Mouse (Mus musculus): ENCODE results near the gene Spocd1. TPM values are rescaled to one million over a fixed set of nuclear protein-coding genes. Genes with fewer than 3 reads are reported as not detected.
"Not testable (repeated sequence)": the region's sequence is repeated elsewhere in the genome, so short reads cannot be mapped to it uniquely, and the experiment has no call there.

Gene Spocd1
- not detected in 2 replicates for polyA plus RNA-seq (2015; fragmentation: Nextera tagmentation; extraction: Ambion mirVana)

DNA sequence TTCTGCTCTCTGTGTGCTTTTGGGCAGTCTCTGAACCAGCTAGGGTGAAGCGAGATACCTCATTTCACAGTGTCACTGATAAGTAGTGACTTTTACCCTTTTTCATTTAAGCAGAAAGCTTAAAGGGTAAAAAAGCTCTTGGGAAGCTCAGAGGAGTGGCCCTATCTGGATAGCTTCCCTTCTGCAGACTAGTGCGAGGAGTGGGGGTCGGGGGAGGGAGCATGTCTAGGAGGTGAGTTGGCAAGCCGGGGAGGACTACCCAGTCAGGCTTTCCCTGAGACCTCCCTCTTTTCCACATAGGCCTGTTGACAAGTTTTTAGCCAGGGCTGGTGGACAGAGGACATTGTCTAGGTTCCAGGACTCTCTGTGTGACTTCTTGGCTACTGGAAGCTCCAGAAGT is at the start of gene Spocd1:
Gene Spocd1 (plus strand): TSS at position 301 of the 400 bp plus-strand sequence.
- peak within 1 kb of the TSS; percentile 19; the same call in 1 of the 2 replicates for H3K4me3 ChIP-seq (replicated peaks; ENCODE audit: low read length)
- peak within 1 kb of the TSS; percentile 38; the same call in 1 of the 2 replicates for H3K9ac ChIP-seq (ENCODE audit: low read length)
- H3K4me1 ChIP-seq (ENCODE audit: control insufficient read depth, insufficient read depth, low read length) = peaks cover 5% of the 10 kb centered on the region; the same call in 1 of the 2 replicates
- WGBS = 34% methylated on average over 4 of the region's 4 CpGs
- peak within 1 kb of the TSS; percentile 44 for H3K4me2 ChIP-seq (ENCODE audit: low read depth, low read length)
- H3K27me3 ChIP-seq (ENCODE audit: control insufficient read depth, insufficient read depth, low read length) = no peaks in the 10 kb centered on the region
- H3K36me3 ChIP-seq (ENCODE audit: control insufficient read depth, insufficient read depth, low read length) = no peaks in the 10 kb centered on the region
- no peak for ATAC-seq (ENCODE audit: insufficient read depth, low FRiP score)
- no peak within 1 kb of the TSS for H3K27ac ChIP-seq (ENCODE audit: low read length)
- H3K9me3 ChIP-seq (replicated peaks; ENCODE audit: control insufficient read depth, low read length) = no peaks in the 10 kb centered on the region

DNA sequence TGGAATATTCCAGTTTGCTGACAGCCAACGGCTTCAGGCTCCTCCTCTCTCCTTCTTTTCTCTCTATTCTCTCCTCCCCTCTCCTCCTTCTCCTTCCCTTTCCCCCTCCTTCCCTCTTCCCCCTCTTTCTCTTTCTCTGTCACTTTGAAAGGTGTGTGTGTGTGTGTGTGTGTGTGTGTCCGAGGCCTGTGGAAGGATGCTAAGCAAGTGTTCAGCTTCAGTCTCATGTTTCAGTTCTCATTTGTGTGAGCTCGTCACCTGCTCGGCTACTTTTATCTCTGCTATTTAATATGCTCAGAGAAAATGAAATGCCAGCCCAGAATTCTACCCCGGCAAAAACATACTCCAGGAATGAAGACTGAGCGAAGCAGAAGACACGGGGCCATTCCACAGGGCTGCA is 48.4 kb upstream of the Spocd1 start:
- no peak overlapping the region for H3K27ac ChIP-seq (ENCODE audit: low read length)
- H3K9ac ChIP-seq (ENCODE audit: low read length) = no peak overlapping the region
- WGBS = 66% methylated on average over 7 of the region's 7 CpGs
- no peaks in the 10 kb centered on the region for H3K27me3 ChIP-seq (ENCODE audit: control insufficient read depth, insufficient read depth, low read length)
- no peaks in the 10 kb centered on the region for H3K9me3 ChIP-seq (replicated peaks; ENCODE audit: control insufficient read depth, low read length)
- H3K36me3 ChIP-seq (ENCODE audit: control insufficient read depth, insufficient read depth, low read length) = no peaks in the 10 kb centered on the region
- no peak for ATAC-seq (ENCODE audit: insufficient read depth, low FRiP score)
- H3K4me2 ChIP-seq (ENCODE audit: low read depth, low read length) = no peak overlapping the region
- peaks cover 32% of the 10 kb centered on the region for H3K4me1 ChIP-seq (ENCODE audit: control insufficient read depth, insufficient read depth, low read length)
- no peak overlapping the region for H3K4me3 ChIP-seq (replicated peaks; ENCODE audit: low read length)

DNA sequence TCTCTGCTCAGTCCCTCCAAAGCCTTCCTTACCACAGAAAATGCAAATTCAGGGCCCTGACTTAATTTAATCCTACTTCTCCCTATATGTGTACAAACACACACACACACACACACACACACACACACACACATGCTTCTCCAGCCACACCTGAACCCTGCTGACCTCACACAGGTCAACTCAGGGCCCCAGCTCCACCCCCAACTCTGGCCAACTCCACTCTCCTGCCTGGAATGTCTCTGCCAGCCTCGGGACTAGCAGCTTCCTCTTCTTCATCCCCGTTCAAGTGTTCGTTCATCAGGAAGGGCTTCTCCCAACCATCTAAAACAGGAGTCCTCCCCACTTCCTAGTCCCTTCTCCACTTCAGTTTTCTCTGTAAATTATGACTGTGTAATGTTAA is 47.4 kb upstream of the Spocd1 start:
- peak overlapping the region; percentile 58 for H3K27ac ChIP-seq (ENCODE audit: low read length)
- no peaks in the 10 kb centered on the region for H3K9me3 ChIP-seq (replicated peaks; ENCODE audit: control insufficient read depth, low read length)
- H3K36me3 ChIP-seq (ENCODE audit: control insufficient read depth, insufficient read depth, low read length) = no peaks in the 10 kb centered on the region
- WGBS = 21% methylated on average over 3 of the region's 3 CpGs
- H3K9ac ChIP-seq (ENCODE audit: low read length) = no peak overlapping the region
- H3K4me1 ChIP-seq (ENCODE audit: control insufficient read depth, insufficient read depth, low read length) = peaks cover 31% of the 10 kb centered on the region
- ATAC-seq (ENCODE audit: insufficient read depth, low FRiP score) = no peak
- H3K27me3 ChIP-seq (ENCODE audit: control insufficient read depth, insufficient read depth, low read length) = no peaks in the 10 kb centered on the region
- no peak overlapping the region for H3K4me3 ChIP-seq (replicated peaks; ENCODE audit: low read length)
- H3K4me2 ChIP-seq (ENCODE audit: low read depth, low read length) = no peak overlapping the region

DNA sequence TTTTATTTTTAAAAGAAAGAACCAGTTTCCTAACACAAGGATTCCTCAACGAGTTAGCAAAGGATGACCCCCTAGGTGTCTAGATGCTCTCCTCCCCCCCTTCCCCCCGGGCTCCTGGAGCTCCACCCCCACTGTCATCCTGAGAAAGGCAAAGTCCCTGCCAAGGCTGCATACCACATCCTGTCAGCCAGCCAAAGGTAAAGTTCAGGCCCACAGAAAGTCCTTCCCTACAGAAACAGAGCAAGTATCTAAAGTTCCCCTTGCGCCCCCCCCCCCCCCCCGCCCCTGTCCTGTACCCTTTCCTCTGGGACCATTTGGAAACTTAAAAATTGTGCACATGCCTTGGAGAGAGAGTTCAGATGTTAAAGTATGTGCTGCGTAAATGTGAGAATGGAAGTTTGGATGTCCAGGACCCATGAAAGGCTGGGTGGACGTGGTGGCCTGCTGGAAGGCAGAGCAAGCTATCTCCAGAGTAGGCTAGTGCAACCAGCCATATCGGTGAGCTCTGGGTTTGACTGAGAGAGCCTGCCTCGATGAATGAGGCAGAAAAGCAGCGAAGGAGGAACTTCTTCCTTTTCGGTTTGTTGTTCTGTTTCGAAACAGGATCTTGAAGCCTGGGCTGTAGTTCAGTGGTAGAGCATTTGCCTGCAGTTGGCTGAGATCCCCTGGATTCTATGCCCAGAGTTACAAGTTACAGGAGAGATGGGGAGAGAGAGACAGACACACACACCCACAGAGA is 46.3 kb upstream of the Spocd1 start:
- no peaks in the 10 kb centered on the region for H3K9me3 ChIP-seq (replicated peaks; ENCODE audit: control insufficient read depth, low read length)
- peak overlapping the region; percentile 58 for H3K27ac ChIP-seq (ENCODE audit: low read length)
- H3K4me3 ChIP-seq (replicated peaks; ENCODE audit: low read length) = peak overlapping the region; percentile 10; the same call in 1 of the 2 replicates
- ATAC-seq (ENCODE audit: insufficient read depth, low FRiP score) = peak; percentile 71; the same call in 1 of the 2 replicates
- peaks cover 22% of the 10 kb centered on the region for H3K4me1 ChIP-seq (ENCODE audit: control insufficient read depth, insufficient read depth, low read length)
- WGBS = 24% methylated on average over 11 of the region's 11 CpGs
- peak overlapping the region; percentile 48 for H3K4me2 ChIP-seq (ENCODE audit: low read depth, low read length)
- H3K27me3 ChIP-seq (ENCODE audit: control insufficient read depth, insufficient read depth, low read length) = no peaks in the 10 kb centered on the region
- H3K9ac ChIP-seq (ENCODE audit: low read length) = peak overlapping the region; percentile 63
- H3K36me3 ChIP-seq (ENCODE audit: control insufficient read depth, insufficient read depth, low read length) = no peaks in the 10 kb centered on the region

DNA sequence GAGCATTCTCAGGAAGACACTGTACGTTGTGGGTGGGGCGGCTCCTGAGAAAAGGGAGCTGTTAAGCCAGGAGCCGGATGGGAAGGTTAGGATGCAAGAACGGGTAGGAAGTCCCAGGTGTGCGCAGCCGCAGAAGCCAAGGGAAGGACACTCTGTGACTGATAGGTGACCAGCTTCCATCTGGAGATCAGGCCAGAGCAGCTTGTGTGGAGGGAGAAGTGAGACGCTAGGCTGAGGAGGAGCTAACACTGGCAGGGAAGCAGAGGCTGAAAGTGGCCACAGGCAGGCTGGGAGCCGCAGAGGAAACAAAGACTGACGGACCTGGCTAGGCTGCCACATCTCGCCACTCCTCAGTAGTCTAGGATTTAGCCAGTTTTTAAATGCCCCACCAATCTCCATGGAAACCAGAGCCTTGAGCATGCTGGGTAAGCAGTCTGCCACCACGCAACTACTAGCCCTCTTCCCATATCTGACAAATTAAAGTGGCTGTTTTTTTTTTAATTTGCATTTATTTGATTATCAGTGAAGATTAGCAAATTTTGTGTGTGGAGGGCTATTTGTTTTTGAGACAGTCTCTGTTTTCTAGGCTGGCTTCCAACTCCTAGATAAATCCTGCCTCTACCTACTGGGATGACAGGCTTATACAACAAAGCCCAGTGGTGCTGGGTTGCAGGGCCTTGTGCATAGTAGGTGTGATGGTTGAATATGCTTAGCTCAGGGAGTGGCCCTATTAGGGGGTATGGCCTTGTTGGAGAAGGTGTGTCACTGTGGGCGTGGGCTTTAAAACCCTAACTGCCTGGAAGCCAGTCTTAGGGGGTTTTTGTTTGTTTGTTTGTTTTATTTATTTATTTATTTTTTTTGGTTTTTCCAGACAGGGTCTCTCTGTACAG is 44.8 kb upstream of the Spocd1 start:
- Histone ChIP-seq H3K4me1 (ENCODE audit: control insufficient read depth, insufficient read depth, low read length) (peaks cover 19% of the 10 kb centered on the region; the same call in 1 of the 2 replicates), H3K36me3 (ENCODE audit: control insufficient read depth, insufficient read depth, low read length) (no peaks in the 10 kb centered on the region)
- WGBS = 63% methylated on average over 12 of the region's 12 CpGs

DNA sequence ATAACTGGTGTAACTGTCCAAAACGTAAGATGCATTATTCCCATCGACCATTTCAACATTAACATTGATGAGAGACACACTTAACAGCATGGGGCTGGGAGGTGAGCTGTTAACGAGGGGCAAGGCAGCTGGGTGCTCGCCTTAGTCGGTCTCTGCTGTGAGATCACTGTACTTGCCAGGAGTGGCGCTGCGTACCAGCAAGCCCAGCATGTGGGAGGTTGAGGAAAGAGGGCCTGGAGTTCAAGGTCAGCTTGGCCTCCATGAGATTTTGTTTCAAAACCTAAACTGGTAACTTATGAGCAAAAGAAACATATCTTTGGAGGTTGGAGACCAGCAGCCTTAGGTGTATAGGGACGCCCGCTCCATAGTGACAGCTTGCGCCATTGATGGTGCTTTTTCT is 39.4 kb upstream of the Spocd1 start:
- Histone ChIP-seq H3K27me3 (ENCODE audit: control insufficient read depth, insufficient read depth, low read length) (no peaks in the 10 kb centered on the region), H3K4me3 (replicated peaks; ENCODE audit: low read length) (no peak overlapping the region), H3K36me3 (ENCODE audit: control insufficient read depth, insufficient read depth, low read length) (no peaks in the 10 kb centered on the region), H3K9me3 (replicated peaks; ENCODE audit: control insufficient read depth, low read length) (no peaks in the 10 kb centered on the region), H3K27ac (ENCODE audit: low read length) (no peak overlapping the region), H3K4me2 (ENCODE audit: low read depth, low read length) (no peak overlapping the region), H3K4me1 (ENCODE audit: control insufficient read depth, insufficient read depth, low read length) (no peaks in the 10 kb centered on the region), H3K9ac (ENCODE audit: low read length) (no peak overlapping the region)
- ATAC-seq (ENCODE audit: insufficient read depth, low FRiP score) = no peak
- 80% methylated on average over 10 of the region's 10 CpGs for WGBS

More for the DNA sequence above, 44.8 kb upstream of the Spocd1 start:
- Histone ChIP-seq H3K27ac (ENCODE audit: low read length) (no peak overlapping the region), H3K4me3 (replicated peaks; ENCODE audit: low read length) (no peak overlapping the region), H3K9me3 (replicated peaks; ENCODE audit: control insufficient read depth, low read length) (no peaks in the 10 kb centered on the region), H3K4me2 (ENCODE audit: low read depth, low read length) (no peak overlapping the region), H3K9ac (ENCODE audit: low read length) (0 out of 2 replicates have a peak overlapping the region, but pooled peaks have one; percentile 18), H3K27me3 (ENCODE audit: control insufficient read depth, insufficient read depth, low read length) (no peaks in the 10 kb centered on the region)
- ATAC-seq (ENCODE audit: insufficient read depth, low FRiP score) = no peak

DNA sequence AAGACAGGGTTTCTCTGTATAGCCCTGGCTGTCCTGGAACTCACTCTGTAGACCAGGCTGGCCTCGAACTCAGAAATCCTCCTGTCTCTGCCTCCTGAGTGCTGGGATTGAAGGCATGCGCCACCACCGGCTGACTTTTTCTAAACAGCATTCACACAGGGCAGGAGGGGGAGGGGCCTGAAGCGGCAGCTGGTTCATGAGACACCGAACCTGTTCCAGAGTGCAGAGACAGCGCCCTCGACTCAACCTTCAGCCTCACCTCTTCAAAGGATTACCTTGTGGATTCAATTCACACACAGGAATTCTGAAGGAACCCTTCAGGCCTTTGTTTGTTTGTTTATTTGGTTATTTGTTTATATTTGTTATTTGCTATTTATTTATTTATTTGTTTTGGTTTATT is 39.0 kb upstream of the Spocd1 start:
- Histone ChIP-seq H3K4me3 (replicated peaks; ENCODE audit: low read length) (no peak overlapping the region), H3K4me2 (ENCODE audit: low read depth, low read length) (no peak overlapping the region), H3K9me3 (replicated peaks; ENCODE audit: control insufficient read depth, low read length) (no peaks in the 10 kb centered on the region), H3K27me3 (ENCODE audit: control insufficient read depth, insufficient read depth, low read length) (no peaks in the 10 kb centered on the region), H3K27ac (ENCODE audit: low read length) (no peak overlapping the region), H3K4me1 (ENCODE audit: control insufficient read depth, insufficient read depth, low read length) (no peaks in the 10 kb centered on the region), H3K9ac (ENCODE audit: low read length) (no peak overlapping the region), H3K36me3 (ENCODE audit: control insufficient read depth, insufficient read depth, low read length) (no peaks in the 10 kb centered on the region)
- no peak for ATAC-seq (ENCODE audit: insufficient read depth, low FRiP score)
- 76% methylated on average over 7 of the region's 7 CpGs for WGBS

DNA sequence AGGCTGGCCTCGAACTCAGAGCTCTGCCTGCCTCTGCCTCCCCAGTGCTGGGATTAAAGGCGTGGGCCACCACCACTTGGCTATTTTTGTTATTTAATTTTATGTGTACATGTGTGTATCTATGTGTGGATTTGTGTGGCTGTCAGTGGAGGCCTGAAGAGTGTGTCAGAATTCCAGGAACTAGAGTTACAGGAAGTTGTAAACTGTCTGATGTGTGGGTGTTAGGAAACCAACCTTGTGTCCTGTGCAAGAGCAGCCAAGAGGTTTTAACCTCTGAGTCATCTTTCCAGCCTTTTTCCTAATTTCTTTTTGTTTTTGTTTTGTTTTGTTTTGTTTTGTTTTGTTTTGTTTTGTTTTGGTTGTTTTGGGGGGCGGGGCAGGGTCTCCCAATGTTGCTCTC is 34.2 kb upstream of the Spocd1 start:
- Histone ChIP-seq H3K9me3 (replicated peaks; ENCODE audit: control insufficient read depth, low read length) (no peaks in the 10 kb centered on the region), H3K27me3 (ENCODE audit: control insufficient read depth, insufficient read depth, low read length) (no peaks in the 10 kb centered on the region), H3K4me3 (replicated peaks; ENCODE audit: low read length) (no peak overlapping the region), H3K4me1 (ENCODE audit: control insufficient read depth, insufficient read depth, low read length) (no peaks in the 10 kb centered on the region), H3K27ac (ENCODE audit: low read length) (no peak overlapping the region), H3K36me3 (ENCODE audit: control insufficient read depth, insufficient read depth, low read length) (no peaks in the 10 kb centered on the region), H3K9ac (ENCODE audit: low read length) (no peak overlapping the region), H3K4me2 (ENCODE audit: low read depth, low read length) (no peak overlapping the region)
- 87% methylated on average over 3 of the region's 3 CpGs for WGBS
- ATAC-seq (ENCODE audit: insufficient read depth, low FRiP score) = no peak

DNA sequence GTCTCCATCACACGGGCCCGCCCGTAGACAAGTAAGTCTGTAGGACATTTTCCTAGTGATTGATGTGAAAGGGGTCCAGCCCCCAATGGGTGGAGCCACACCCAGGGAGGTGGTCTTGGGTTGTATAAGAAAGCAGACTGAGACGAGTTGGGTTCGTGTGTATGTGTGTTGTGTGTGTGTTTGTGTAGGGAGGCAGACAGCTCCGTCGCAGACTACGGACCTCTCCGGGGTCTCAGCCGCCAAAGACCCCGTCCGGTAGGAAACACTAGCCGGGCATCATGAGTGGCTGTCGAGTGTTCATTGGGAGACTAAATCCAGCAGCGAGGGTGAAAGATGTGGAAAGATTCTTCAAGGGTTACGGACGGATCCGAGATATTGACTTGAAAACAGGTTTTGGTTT is 30.2 kb upstream of the Spocd1 start:
- 94% methylated on average over 18 of the region's 18 CpGs for WGBS
- not testable (repeated sequence) for H3K27ac ChIP-seq (ENCODE audit: low read length)

More for the DNA sequence above, 30.2 kb upstream of the Spocd1 start:
- H3K27me3 ChIP-seq (ENCODE audit: control insufficient read depth, insufficient read depth, low read length); H3K9ac ChIP-seq (ENCODE audit: low read length); H3K9me3 ChIP-seq (replicated peaks; ENCODE audit: control insufficient read depth, low read length); ATAC-seq (ENCODE audit: insufficient read depth, low FRiP score); H3K4me1 ChIP-seq (ENCODE audit: control insufficient read depth, insufficient read depth, low read length); H3K4me2 ChIP-seq (ENCODE audit: low read depth, low read length); H3K36me3 ChIP-seq (ENCODE audit: control insufficient read depth, insufficient read depth, low read length); H3K4me3 ChIP-seq (replicated peaks; ENCODE audit: low read length): not testable (repeated sequence)
